Mouse (Mus musculus) cerebellum, adult (tissue): Measurements from ENCODE around the gene Nme1.
A peak's percentile ranks its signal among the peaks of the same experiment; 100 is the strongest.

Source experiments
- ATAC-seq: cut with Nextera tagmentation; 2 replicates; pipeline ENCODE4 v1.9.2; 2017; ENCODE audit warnings: mild to moderate bottlenecking, moderate library complexity, mixed read lengths; ENCODE audit not compliant: insufficient number of reproducible peaks, low FRiP score, low TSS enrichment

The Nme1 gene

DNA sequence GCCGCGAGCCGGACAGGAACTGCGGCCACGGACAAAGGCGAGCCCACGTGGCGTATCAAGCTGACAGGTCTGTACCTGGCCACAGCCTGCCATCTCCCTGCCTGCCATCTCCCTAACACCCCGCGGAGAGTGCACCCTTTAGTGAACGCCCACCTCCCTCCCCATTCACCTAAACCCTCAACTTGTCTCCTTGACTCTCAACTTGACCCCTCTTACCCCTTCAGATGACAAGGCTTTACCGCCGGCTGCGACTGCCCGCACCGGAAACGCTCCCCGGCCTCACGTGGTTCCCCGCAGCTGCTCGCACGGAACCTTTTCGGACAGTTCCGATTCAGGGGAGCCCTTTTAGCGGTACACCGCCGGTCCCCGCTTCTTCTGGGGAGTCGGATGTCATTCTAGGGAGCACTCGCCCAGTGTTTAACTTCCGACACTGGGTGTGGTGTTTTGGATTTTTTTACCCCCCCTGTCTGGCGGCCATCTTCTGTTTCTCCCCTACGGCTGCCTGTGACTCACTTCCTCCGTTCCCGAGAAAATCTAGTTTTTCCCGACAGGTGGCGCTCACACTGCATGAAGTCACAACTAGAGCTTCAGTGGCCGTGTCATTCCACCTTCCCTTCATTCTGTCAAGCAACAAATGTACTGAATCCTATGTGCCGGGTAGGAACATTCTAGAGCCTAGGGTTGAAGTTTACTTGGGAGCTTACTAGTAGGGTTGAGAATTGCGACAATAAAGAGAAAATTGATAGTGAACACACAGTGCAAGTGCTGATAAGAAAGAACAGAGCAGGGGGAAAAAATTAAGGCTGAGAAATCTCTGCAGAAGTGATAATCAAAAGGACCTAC is at the start of gene Nme1, which contains the start of gene Gm20390:
TSS of gene Nme1 (minus strand) at position 517 of the 843 bp plus-strand sequence.
TSS of gene Gm20390 (minus strand) at position 289 of the 843 bp plus-strand sequence.
- ATAC-seq, result peak; percentile 93

DNA sequence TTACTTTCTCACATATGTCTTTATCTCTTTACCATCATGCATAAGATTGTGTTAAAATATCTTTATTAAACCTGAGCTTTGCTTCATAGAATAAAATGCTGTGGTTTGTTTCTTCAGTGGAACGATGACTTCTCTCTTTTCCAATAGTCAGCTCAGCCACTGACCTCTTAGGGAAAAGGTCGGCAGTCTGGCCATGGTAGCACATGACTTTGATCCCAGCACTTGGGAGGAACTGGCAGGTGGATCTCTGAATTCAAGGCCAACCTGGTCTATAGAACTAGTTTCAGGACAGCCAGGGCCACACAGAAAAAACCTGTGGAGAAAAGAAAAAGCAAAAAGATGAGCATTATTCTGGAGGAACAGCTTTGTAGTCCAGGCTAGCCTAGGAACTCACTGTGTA is 35.0 kb upstream of the Nme1 start:
- no peak for ATAC-seq

DNA sequence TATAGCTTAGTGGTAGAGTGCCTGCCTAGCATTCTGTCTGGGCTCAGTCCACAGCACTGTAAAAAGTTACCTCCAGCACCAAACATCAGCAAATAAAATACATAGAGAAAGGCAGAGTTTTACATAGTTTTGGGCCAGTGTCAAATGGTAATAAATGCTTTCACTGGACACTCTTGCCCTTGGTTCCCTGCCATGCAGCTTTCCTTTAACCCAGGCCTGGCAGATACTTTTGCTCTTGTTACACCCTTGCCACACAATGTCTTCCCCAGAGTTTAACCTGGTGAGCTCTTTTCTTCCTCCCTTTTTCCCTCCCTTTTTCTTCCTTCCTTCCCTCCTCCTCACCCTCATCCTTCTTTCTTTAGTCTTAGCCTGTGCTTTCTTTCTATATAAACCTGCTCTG is 31.0 kb upstream of the Nme1 start:
- ATAC-seq, result no peak

DNA sequence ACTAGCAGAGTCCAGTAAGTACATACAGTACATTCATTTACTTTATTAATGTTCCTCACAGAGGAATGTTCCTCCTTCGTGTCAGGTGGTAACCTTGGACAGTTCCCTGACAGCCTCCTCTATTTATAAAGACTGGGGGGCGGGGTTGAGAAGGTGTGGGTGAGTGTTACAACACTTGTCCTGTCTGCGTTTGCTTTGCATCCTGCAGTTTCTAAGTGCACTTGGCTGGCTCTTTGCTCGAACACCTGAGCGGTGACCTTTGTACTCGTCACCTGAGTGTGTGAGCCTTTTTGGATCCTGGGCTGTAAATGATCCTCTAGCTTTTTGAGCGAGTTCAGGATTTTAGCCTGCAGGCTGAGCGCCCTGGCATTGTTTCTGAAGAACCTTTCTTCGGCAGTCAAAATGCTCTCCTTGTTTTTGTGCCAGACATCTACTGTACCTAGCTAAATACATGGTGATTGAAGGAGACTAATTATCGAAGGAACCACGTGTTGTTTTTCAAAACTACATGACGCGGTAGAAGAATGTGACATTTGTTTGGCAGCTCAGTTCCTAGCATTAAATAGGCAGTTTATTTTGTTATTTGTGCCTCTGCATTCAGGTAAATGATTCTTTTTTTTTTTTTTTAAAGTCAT is 28.9 kb upstream of the Nme1 start:
- ATAC-seq, result no peak

DNA sequence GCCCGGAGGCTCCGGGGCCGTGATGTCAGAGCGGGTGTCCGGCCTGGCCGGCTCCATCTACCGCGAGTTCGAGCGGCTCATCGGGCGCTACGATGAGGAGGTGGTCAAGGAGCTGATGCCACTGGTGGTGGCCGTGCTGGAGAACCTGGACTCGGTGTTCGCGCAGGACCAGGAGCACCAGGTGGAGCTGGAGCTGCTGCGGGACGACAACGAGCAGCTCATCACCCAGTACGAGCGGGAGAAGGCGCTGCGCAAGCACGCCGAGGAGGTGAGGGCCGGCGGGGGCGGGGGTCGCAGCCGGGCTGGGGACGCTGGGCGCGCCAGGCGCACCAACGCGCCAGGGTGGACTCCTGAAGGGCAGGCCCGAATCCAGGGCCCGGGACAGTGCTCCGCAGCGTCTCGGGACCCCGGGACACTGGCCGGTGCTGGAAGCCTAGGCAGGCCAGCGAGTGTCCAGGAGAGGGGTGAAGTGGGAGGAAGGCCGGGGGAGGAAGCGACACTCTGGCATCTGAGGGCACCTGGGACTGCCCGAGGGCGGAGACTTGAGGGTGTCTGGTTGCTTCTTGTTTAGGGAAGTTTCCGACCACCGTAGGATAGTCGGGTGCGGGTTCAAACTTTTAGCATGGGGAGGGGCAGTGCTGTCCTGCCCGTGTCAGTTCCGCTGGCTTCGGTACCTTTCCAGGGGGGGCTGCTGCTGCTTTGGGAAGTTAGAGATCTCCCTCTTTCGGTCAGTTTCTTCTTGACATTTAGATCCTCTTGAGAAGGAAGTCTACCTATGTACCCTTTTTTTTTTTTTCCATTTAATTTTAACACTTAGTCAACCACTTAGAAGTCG is 28.2 kb upstream of the Nme1 start:
- ATAC-seq, result peak; percentile 59

DNA sequence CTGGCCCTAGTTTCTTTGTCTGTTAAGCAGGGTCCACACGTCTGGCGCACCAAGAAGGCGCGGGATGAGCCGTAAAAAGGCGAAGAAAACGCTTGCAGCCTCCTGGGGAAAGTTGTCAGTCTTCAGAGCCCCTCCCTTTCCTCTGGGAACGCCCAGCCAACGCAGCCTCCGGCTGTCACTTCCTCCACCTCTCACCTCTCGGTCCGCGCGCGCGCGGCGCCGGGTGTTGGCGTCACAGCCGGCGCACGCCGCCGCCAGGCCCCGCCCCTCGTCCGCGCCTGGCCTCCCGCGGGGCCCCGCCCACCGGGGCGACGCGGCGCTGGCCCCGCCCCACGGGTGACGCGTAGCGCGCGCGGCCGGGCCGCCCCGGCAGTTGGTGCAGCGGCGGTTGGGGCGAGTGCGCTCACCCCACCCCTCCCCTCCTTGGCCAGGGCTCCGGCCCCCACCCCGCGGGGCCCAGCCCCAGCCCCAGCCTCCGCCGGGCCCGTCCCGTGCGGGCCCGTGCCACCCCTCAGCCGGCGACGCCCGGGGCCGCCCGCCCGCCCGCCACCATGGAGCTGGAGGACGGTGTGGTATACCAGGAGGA is 27.5 kb upstream of the Nme1 start, which contains the start of gene Spag9:
TSS of gene Spag9 (plus strand) at position 372 of the 586 bp plus-strand sequence.
- peak; percentile 88 for ATAC-seq

DNA sequence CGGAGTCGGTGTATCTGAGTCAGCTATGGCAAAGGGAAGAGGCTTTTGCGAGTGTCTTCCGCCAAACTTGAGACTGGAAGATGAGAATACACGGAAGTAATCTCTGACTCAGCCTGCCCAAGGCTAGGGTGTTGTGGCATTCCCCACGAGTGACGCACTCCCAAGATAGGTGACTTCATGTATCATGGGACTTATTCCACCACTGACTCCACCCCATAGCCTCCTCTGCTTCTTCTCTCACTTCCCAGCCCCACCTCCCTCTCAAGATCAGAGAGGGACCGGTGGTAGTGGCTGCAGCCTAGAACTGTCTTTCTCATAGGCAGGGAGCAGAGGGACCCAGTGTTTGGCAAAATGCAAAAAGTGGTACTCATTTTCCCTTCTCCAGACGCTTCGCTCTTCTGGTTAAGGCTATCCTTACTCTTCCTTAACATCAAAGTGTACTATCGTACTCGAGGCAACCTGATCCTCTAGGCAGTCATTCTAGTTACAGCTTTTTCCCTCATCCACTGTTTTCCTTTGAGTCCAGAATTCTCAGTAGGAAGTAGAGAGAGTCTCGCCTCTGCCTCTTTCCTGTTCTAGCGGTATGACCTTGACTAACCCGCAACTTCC is 26.9 kb upstream of the Nme1 start:
- peak; percentile 70 for ATAC-seq

DNA sequence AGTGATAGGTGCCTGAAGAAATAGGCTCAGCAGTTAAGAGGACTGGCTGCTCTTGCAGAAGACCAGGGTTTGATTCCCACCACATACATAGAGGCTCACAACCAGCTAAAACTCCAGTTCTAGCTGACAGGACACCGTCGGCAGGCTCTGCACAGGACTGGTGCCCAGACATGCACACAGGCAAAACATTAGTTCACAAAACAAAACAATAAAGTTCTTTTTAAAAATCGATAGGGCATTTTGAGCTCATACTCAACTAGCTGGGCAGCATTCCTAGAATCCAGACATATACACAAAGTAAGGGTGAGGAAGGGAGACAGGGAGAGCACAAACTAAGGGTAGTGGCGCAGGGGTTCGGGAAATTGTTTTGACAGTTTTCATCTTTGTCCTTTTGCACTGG is 26.2 kb upstream of the Nme1 start:
- ATAC-seq, result no peak

DNA sequence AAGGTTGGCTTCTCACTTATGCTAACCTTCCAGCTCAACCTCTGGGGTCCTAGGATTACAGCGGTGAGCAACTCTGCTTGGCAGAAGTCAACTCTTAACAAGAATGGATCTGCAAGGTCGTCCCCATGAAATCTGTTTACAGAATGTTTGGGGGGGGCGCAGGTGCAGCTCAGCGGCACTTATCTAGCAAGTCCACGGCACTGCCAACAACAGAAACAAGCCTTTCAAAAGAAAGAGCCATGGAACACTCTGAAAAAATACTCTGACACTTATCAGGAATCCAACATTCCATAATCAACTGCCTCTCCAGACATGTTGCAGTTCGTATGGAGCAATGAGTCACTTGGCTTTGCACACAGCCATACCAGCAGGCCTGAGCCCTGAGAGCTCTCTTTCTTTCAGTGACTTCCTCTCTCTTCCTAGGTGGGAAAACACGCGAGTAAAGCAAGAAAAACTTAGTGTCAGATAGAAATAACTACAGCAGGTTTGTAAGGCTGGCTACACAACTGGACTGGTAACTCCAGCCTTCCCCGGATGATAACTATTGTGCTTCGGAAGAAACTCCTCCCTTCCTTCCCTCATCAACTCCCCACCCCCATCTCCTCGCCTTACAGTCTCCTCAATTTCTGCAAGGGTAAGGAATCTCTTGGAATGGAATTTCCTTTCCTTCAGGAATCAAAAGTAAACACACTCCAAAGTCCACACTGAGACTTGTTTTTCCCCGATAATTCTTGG is 20.2 kb upstream of the Nme1 start:
- ATAC-seq, result no peak

DNA sequence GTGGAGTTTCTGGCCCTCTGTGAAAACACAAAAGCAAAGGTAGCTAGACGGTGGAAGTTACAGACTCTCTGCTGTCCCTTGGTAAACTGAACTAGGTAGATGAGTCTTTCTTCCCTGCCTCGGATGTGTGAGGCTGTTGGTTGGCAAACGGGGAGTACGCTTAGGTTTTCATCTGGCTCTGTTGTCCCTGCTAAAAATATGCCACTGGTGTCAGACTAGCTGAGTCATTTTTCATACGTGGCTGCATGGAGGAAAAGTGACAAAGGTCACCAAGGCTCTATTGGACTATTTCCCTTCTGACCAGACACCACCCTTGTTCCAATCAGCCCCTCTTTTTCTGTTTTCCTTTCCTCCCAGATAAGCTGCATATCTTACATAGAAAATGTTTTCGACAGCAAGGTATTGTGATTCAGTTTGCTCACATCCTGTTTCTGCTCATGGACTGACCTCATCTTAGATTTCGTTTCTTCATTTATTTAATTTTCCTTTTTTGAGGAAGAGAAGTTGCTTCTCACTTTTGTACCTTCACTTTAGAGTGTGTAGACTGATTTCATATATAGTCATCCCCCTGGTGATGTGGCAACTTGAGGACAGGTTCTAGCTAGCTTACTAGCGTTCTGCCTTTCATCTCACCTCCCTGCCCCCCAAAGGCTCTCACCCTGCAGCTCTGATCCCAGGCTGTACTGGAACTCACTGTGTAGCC is 19.5 kb upstream of the Nme1 start:
- no peak for ATAC-seq

DNA sequence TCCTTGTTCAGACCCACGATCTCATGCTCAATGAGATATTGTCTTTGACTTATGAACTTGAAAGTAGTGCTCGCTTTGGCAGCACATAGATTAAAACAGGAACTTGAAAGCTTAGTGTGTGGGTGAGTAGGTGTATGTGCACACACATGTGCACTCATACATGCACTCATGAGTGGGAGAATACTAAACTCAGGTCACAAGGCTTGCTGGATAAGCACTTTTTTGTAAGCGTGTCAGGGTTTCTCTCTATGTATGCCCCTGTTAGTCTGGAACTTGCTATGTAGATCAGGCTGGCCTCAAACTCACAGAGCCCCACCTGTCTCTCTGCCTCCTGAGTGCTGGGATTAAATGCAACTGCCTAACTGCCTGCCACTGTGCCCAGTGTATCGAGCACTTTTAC is 18.7 kb upstream of the Nme1 start:
- ATAC-seq, result no peak

DNA sequence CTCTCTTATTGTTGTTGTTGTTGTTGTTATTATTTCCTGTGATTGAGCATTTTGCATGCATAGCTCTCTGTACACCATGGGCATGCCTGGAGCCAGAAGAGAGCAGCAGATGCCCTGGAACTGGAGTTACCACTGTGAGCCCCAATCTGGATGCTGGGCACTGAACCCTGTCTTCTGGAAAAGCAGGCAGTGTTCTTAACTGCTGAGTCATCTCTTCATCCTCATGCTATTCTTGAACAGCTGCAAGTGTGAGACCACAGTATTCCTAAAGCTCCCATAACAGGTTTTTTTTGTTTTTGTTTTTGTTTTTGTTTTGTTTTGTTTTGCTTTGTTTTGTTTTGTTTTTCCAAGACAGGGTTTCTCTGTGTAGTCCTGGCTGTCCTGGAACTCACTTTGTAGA is 18.0 kb upstream of the Nme1 start:
- no peak for ATAC-seq

DNA sequence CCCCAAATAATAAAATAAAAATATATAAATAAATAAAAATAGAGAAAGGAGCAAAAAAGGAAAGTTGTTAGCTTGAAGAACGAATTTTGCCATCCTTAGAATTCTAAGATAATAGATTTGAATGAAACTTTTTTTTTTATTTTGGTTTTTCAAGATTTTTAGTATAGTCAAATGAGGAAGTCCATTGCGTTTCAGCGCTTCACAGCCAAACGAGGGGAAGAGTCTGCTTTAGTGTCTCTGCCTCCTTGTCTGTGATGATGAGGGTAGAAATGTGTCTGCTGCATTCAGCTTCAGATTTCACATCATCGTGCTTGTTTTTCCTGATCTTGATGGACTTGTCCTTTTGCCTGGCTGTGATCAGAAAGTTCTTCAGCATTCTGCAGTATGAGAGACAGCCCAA is 16.9 kb upstream of the Nme1 start:
- no peak for ATAC-seq

DNA sequence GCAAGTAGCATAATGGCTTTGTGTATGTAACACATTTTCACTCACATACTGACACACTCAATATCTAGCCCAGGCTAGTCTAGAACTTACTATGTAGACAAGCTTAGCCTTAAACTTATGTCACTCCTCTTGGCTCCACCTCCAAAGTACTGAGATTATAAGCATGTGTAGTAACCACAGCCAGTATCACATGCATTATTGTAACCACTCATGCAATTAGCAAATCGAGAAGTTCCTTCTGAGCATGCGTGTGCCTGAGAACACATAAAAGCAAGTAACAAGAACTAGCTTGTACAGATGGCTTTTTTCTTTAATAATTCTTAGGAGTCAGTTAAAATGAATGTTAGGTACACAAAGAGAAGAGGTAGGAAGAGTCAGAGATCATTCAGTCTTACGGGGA is 16.3 kb upstream of the Nme1 start:
- ATAC-seq, result no peak

DNA sequence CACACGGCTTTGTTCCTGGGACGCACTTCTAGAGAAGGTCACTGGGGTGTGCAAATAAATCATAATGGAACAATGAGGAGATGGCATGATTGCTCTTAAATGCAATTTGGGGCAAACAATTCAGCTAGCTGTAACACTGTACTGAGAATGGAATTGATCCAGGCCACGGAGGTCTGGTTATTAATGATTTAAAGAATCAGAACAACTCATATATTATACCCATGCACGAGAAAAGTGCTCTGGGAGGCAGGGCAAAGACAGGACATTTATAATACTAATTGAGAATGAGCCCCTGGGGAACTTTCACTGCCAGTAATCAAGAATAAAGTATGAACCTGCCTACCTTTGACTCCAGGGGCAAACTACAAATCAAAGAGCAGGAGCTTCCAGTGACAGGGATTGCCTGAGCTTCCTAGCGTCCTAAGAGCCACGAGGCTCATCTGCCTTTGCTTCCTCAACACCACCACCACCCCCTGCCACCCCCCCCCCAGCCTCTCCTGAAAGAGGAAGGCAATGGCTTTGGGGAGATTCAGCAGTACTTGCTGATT is 11.3 kb upstream of the Nme1 start:
- ATAC-seq, result no peak

DNA sequence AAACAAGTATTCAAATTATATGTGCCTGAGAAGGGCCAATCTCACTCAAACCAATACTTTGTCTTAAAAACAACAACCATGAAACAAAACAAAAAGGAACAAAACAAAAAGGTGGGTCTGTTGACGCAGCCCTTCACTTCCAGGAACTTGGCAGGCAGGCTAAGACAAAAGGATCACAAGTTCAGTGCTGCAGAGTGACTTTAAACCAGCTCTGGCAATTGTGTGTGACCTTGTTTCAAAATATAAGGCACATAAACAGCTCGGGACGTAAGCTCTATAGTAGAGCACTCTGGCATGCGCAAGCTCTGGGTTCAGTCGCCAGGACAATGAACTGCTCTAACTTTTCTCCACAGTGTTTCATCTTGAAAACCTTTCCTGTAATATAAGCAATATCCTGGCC is 4.6 kb upstream of the Nme1 start:
- no peak for ATAC-seq

DNA sequence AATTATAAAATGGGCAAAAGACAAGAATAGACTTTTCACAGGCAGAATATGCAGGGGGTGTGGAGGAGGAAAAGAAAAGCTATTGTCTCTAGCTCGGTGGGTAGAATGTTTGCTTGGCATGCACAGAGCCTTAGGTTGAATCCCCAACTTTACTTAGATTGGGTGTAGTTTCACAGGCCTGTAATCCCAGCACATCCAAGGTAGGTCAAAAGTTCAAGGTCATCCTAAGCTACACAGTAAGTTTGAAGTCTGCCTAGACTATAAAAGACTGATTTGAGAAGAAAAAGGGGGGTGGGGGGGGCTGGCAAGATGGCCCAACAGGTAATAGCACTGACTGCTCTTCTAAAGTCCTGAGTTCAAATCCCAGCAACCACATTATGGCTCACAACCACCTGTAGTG is 1.5 kb upstream of the Nme1 start:
- ATAC-seq, result no peak

DNA sequence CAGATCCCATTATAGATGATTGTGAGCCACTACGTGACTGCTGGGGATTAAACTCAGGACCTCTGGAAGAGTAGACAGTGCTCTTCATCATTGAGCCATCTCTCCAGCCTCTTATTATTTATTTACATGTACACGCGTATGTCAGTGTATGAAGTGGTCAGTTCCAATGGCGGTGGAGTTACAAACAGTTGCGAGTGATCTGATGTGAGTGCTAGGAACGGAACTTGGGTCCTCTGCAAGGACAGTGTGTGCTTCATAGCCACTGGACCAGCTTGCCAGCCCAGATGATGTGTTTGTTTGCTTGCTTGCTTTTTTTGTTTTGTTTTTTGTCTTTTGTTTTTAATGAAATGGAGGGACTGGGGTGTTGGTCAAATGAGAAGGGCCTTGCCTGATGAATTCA is 850 bp upstream of the Nme1 start:
- ATAC-seq, result no peak

DNA sequence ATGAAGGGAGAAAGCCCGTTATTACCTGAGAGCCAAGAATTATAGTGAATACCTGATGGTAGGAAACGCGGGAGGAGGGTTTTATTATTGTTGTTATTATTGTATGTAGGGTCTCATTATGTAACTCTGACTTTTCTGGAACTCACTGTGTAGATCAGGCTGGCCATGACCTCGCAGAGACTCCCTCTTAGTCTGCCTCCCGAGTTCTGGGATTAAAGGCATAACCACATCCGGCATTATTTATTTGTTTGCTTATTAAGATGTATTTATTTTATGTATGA is 467 bp upstream of the Nme1 start:
- ATAC-seq, result no peak
